Mouse (Mus musculus) midbrain, embryonic 11.5 days (tissue): ENCODE measurements around the gene Dgki. TPM values are rescaled to one million over a fixed set of nuclear protein-coding genes. Genes with fewer than 3 reads are reported as not detected.

Experiments used
- ATAC-seq: fragments of 200-750 bp; cut with Nextera tagmentation; 2 replicates; pipeline ENCODE4 v1.8.0; 2017; ENCODE audit warnings: moderate TSS enrichment, moderate library complexity; ENCODE audit not compliant: low FRiP score
- DNase-seq: peaks from one replicate; pipeline ENCODE4 v3.0.0; 2015; ENCODE audit warnings: low spot score; ENCODE audit errors: missing footprints
- H3K27ac ChIP-seq: fragments of 300-500 bp; sonication (generic); 2 replicates; pipeline ENCODE4 v1.5.1; 2014; ENCODE audit warnings: low read depth, low read length
- H3K27me3 ChIP-seq: fragments of 300-500 bp; sonication (generic); 2 replicates; pipeline ENCODE4 v1.6.1; 2014; ENCODE audit warnings: mild to moderate bottlenecking, low read length, moderate library complexity, mixed read lengths; ENCODE audit not compliant: control insufficient read depth, insufficient read depth
- H3K36me3 ChIP-seq: fragments of 300-500 bp; sonication (generic); 2 replicates; pipeline ENCODE4 v1.6.1; 2014; ENCODE audit warnings: mild to moderate bottlenecking, low read length, moderate library complexity, mixed read lengths; ENCODE audit not compliant: control insufficient read depth, insufficient read depth
- H3K4me1 ChIP-seq: fragments of 300-500 bp; sonication (generic); 2 replicates; pipeline ENCODE4 v1.6.1; 2014; ENCODE audit warnings: low read length; ENCODE audit not compliant: control insufficient read depth, insufficient read depth
- H3K4me2 ChIP-seq: fragments of 300-500 bp; sonication (generic); 2 replicates; pipeline ENCODE4 v1.6.1; 2014; ENCODE audit warnings: mild to moderate bottlenecking, moderate library complexity
- H3K4me3 ChIP-seq: fragments of 300-500 bp; sonication (generic); 2 replicates; pipeline ENCODE4 v1.5.1; 2014; ENCODE audit warnings: low read depth, low read length
- H3K9ac ChIP-seq: fragments of 300-500 bp; sonication (generic); 2 replicates; pipeline ENCODE4 v1.6.1; 2014; ENCODE audit warnings: low read length
- H3K9me3 ChIP-seq: fragments of 300-500 bp; sonication (generic); 2 replicates; pipeline ENCODE4 v1.6.1; 2016; ENCODE audit warnings: low read length; ENCODE audit not compliant: control insufficient read depth
- WGBS: fragments of 180-500 bp; shearing (Covaris S2); extraction: QIAGEN DNeasy Blood & Tissue Kit; methylation state at CpG from one replicate; pipeline ENCODE4 v1.1.7; 2014; 5-methylcytosine and 5-hydroxymethylcytosine counted together
- polyA plus RNA-seq: library from polyadenylated mRNA; unstranded; fragments of >200 nt; fragmentation: Nextera tagmentation; extraction: Ambion mirVana; gene quantifications from 2 replicates; pipeline ENCODE4 v1.2.1, GENCODE M21; 2014

The Dgki gene
- polyA plus RNA-seq, 1 experiment from 2014 or later, result 2.1 TPM

DNA sequence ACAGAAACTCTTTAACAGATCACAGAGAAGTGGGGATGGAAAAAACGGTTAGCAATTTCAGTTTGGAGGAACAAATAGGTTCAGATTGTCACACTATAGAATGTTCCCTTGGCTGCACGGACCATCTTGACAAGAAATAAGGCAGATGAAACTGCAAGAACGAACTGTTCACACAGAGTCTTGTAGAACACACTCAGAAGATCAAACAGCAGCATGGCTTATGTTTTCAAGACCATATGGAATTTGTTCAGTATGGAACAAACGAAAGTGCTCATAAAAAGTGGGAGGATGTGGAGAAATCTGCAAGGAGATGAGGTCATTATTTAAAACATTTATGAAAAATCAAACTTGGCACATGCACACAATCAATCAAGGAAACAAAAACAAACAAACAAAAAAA lies 431.8 kb downstream of the Dgki start:
- Histone ChIP-seq H3K36me3 (no peaks in the 10 kb centered on the region), H3K9ac (no peak overlapping the region), H3K4me2 (no peak overlapping the region), H3K4me3 (no peak overlapping the region), H3K4me1 (no peaks in the 10 kb centered on the region), H3K27ac (no peak overlapping the region), H3K9me3 (no peaks in the 10 kb centered on the region), H3K27me3 (no peaks in the 10 kb centered on the region)
- no peak for ATAC-seq
- DNase-seq, result no peak
- WGBS, result 78% methylated on average over 4 of the region's 4 CpGs

DNA sequence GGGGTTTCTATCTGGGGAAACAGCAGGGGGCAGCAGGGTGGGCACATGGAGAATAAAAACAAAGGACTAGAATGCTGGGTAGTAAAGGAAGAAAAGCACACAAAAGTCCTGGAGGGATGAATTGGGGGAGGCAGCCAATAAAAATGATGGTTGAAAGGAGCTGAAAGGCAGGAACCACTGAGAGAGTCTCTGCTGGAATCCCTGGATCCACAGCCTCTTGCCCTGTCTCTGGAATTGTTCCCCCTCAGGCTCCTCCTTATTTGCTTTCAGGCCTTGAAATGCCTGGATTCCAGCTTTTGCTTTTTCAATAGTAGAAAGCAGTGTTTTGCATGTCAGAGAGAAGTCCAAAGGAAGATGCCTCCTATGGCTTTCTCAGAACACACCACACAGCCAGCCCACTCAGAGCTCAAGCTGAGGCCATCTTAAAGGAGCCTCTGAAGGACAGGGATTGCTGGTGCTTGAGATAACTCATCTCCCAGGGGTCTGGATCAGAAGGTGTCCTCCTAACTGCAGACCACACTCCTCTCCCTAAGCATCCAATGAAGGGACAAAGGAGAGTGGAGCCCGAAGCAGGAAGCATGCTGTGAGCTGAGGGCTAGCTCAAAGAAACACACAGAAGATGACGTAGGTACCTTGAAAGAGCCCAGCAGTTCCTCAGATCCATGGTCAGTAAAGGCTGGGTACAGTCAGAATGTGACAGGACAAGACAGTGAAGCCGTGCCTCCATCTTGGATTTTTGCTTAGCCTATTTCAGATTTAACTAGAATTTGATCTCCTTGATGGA lies 441.5 kb downstream of the Dgki start:
- DNase-seq, result peak; percentile 90
- no peaks in the 10 kb centered on the region for H3K27me3 ChIP-seq
- no peak overlapping the region for H3K4me3 ChIP-seq
- peaks cover 4% of the 10 kb centered on the region; the same call in 1 of the 2 replicates for H3K4me1 ChIP-seq
- no peak overlapping the region for H3K9ac ChIP-seq
- peak; percentile 82 for ATAC-seq
- no peaks in the 10 kb centered on the region for H3K9me3 ChIP-seq
- H3K4me2 ChIP-seq, result no peak overlapping the region
- H3K36me3 ChIP-seq, result no peaks in the 10 kb centered on the region
- peak overlapping the region; percentile 78 for H3K27ac ChIP-seq
- 26% methylated on average over 3 of the region's 3 CpGs for WGBS

DNA sequence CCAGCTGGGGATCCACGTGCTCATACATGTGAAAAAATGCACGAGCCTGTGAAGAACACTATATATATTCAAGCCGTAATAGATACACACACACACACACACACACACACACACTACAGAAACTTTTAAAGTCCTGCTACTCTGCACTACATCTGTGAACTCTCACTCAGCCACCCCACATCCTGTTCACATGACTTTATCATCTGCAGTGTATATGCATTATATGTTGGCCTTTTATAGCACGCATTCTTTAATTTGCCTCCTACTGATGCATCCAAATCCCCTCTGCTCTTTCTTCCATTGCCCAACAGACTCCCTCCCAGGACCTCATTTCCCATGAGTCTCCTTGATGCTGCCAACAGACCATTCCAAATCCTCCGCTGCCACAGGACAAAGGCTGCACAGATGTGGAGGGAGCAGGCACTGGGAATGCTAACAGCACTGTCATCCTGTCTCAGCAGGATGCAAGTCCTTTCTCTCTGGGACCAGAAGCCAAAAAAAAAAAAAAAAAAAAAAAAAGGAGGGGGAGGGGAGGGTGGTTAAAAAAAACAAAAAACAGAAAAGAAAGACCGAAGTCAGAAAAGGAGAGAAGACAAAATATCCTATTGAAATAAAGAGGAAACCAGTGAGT lies 442.2 kb downstream of the Dgki start:
- WGBS, result 12% methylated on average over 6 of the region's 6 CpGs
- peak; percentile 89 for DNase-seq
- Histone ChIP-seq H3K4me3 (no peak overlapping the region), H3K27me3 (no peaks in the 10 kb centered on the region), H3K4me1 (peaks cover 4% of the 10 kb centered on the region; the same call in 1 of the 2 replicates), H3K27ac (0 out of 2 replicates have a peak overlapping the region, but pooled peaks have one; percentile 30), H3K36me3 (no peaks in the 10 kb centered on the region), H3K9ac (no peak overlapping the region), H3K9me3 (no peaks in the 10 kb centered on the region), H3K4me2 (no peak overlapping the region)
- peak; percentile 91 for ATAC-seq

DNA sequence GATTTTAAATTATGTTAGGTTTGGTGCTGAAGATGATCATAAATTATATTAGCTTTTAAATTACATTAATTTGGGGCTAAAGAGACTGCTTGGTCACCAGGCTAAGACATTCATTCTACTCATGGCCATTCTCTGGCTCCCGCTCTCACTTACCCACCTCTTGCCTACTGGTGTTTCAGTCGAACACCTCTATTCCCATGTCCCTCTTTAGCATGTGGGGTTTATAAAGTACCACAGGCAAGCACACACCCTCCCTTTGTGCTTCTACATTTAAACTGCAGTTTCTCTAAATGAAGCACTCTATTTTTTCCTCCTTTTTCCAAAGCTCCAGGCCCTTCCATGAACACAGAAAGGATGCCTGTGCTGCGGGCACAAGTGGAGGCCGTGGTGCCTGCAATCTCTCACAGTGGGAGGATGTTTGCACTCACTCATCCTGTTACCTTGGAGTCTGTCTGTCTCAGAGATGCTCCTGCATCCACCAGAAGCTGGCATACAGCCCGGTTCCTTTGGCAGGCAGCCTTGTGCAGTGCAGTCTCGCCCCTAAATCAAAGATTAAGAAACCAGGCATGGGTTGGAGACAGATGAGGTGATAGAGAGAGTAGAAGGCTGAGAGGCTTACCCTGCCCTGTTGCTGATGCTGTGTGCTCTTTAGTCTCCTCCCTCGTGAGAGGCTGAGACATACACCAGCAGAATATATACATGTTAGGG lies 449.4 kb downstream of the Dgki start:
- ATAC-seq, result no peak

DNA sequence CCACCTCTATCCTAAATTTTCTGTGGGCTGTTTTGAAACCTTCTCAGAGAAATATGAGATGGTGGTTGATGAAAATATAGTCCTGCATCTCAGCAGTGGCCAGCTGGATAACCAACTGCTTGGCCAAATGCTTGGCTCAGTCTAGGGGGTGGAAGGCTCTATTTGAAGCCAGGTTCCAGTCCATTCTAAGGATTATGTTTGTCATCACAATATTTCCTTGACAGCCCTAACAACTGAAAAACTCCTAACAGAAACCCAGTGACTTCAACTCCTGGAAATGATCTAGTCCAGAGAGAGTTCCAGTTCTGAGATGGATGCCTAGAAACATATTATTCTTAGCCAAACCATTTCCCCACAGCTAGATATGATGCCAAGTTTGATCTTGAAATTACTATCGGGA lies 454.7 kb downstream of the Dgki start:
- whole genome bisulfite sequencing, result 90% methylated on average over 1 of the region's 1 CpGs
- Histone ChIP-seq H3K4me2 (no peak overlapping the region), H3K27ac (no peak overlapping the region), H3K27me3 (no peaks in the 10 kb centered on the region), H3K9me3 (no peaks in the 10 kb centered on the region), H3K4me3 (no peak overlapping the region), H3K36me3 (no peaks in the 10 kb centered on the region), H3K9ac (no peak overlapping the region), H3K4me1 (no peaks in the 10 kb centered on the region)
- ATAC-seq (no peak), DNase-seq (no peak)

More for the DNA sequence above, 449.4 kb downstream of the Dgki start:
- H3K27me3 ChIP-seq, result no peaks in the 10 kb centered on the region
- H3K27ac ChIP-seq, result no peak overlapping the region
- 83% methylated on average over 7 of the region's 7 CpGs for WGBS
- no peak overlapping the region for H3K9ac ChIP-seq
- DNase-seq, result no peak
- no peak overlapping the region for H3K4me2 ChIP-seq
- no peaks in the 10 kb centered on the region for H3K9me3 ChIP-seq
- no peaks in the 10 kb centered on the region for H3K4me1 ChIP-seq
- no peaks in the 10 kb centered on the region for H3K36me3 ChIP-seq
- no peak overlapping the region for H3K4me3 ChIP-seq

DNA sequence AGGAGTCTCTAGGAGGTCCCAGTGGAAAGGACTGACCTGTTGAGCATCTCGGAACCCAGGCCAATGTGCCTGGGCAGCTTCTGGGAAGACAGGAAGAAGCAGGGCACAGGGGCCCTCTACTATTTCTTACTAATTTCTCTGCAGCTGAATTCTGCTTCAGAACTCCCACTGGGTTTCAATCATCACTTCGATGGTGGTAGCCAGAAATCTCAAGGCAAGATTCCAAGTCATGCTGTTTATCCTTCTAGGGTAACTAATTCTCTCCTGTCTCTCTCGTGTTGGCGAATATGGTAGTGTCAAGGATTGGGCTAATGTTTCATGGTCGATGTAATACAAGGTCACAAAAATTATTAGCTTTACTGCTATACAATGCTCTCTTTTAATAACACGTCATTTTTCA lies 455.7 kb downstream of the Dgki start:
- H3K4me2 ChIP-seq, result no peak overlapping the region
- H3K27me3 ChIP-seq, result no peaks in the 10 kb centered on the region
- H3K27ac ChIP-seq, result no peak overlapping the region
- H3K4me1 ChIP-seq, result no peaks in the 10 kb centered on the region
- H3K9me3 ChIP-seq, result no peaks in the 10 kb centered on the region
- no peaks in the 10 kb centered on the region for H3K36me3 ChIP-seq
- DNase-seq (no peak), ATAC-seq (no peak)
- WGBS, result 78% methylated on average over 6 of the region's 6 CpGs
- no peak overlapping the region for H3K4me3 ChIP-seq
- no peak overlapping the region for H3K9ac ChIP-seq

DNA sequence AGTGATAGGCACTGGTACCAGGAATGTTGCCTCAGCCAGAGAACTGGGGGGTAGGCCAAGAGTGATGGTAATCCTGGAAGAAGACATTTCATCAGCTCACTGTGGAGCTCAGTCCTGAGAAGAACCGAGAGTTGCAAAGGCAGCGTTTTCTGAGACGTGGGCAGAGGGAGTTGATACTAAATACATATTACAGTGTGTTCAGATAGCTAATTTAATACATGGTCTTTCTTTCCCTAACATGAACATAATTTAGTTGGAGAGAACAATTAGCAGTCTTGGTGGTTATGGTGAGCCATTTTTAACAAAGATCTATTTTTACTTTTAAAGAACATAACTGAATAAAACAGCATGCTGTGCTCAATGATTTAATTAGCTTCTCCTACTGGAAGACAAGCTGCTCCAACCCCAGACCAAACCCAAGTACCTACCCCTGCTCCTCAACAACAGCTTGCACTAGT lies 456.9 kb downstream of the Dgki start:
- no peaks in the 10 kb centered on the region for H3K9me3 ChIP-seq
- DNase-seq (no peak), ATAC-seq (no peak)
- WGBS, result 73% methylated on average over 3 of the region's 3 CpGs
- no peak overlapping the region for H3K4me3 ChIP-seq
- H3K9ac ChIP-seq, result no peak overlapping the region
- no peaks in the 10 kb centered on the region for H3K36me3 ChIP-seq
- no peak overlapping the region for H3K4me2 ChIP-seq
- H3K27me3 ChIP-seq, result no peaks in the 10 kb centered on the region
- H3K27ac ChIP-seq, result no peak overlapping the region
- H3K4me1 ChIP-seq, result no peaks in the 10 kb centered on the region

DNA sequence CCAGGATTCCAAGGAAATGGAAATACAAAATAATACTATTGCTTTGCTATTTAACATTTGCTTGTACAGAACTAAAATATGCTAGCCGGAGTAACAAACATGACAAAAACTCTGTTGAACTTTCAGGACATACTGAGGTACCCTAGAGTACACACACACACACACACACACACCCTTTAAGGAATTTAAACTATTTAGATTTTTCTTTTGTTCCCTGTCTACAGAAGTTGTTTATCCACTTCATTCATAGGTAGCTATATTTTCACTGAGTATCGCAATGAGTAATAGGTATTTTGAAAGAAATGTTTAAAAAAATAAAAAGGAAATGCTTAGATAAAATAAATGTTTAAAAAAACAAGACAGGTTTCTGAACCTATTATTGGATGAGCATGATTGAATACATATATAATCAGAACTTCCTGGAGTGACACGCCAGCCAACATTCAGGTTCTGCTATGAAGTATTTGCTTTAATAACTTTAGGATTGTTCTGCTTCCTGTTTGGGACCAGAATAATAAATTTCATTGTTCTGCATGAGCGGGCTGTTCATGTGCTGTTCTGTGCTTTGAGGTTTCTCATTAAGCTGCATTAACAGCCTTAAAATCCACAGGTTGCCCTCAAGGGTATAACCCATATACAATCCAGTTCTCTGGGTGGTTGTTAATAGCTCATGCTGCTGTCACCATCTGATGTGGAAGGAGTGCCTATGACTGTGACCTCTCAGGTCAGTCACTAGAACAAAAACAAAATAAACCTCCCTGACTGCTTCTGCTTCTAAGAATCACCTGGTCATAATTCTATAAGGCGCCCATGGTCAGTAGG lies 457.7 kb downstream of the Dgki start:
- no peaks in the 10 kb centered on the region for H3K36me3 ChIP-seq
- ATAC-seq (no peak), DNase-seq (no peak)
- 86% methylated on average over 5 of the region's 5 CpGs for WGBS
- no peak overlapping the region for H3K4me3 ChIP-seq
- no peak overlapping the region for H3K27ac ChIP-seq
- H3K4me1 ChIP-seq, result no peaks in the 10 kb centered on the region
- H3K27me3 ChIP-seq, result no peaks in the 10 kb centered on the region
- H3K9me3 ChIP-seq, result no peaks in the 10 kb centered on the region
- H3K4me2 ChIP-seq, result no peak overlapping the region
- H3K9ac ChIP-seq, result no peak overlapping the region
